Mouse (Mus musculus) lung, embryonic 14.5 days (tissue): ENCODE measurements around the gene 4833439L19Rik. TPM values are rescaled to one million over a fixed set of nuclear protein-coding genes. Genes with fewer than 3 reads are reported as not detected.

Experiments
- ATAC-seq: fragments of 200-750 bp; cut with Nextera tagmentation; 2 replicates; pipeline ENCODE4 v1.8.0; 2017; ENCODE audit warnings: mild to moderate bottlenecking, moderate TSS enrichment, moderate library complexity; ENCODE audit not compliant: insufficient read depth
- DNase-seq: peaks from one replicate; pipeline ENCODE4 v3.0.0-alpha.2; 2015
- H3K27ac ChIP-seq: fragments of 300-500 bp; sonication (generic); 2 replicates; pipeline ENCODE4 v1.5.1; 2014; ENCODE audit warnings: low read depth, mild to moderate bottlenecking, moderate library complexity
- H3K27me3 ChIP-seq: fragments of 300-500 bp; sonication (generic); 2 replicates; pipeline ENCODE4 v1.6.1; 2014; ENCODE audit warnings: low read length, control low read depth; ENCODE audit not compliant: insufficient read depth
- H3K36me3 ChIP-seq: fragments of 300-500 bp; sonication (generic); 2 replicates; pipeline ENCODE4 v1.6.1; 2014; ENCODE audit warnings: control low read depth; ENCODE audit not compliant: insufficient read depth
- H3K4me1 ChIP-seq: fragments of 300-500 bp; sonication (generic); 2 replicates; pipeline ENCODE4 v1.6.1; 2014; ENCODE audit warnings: antibody characterized with exemption, control low read depth; ENCODE audit not compliant: insufficient read depth
- H3K4me2 ChIP-seq: fragments of 300-500 bp; sonication (generic); 2 replicates; pipeline ENCODE4 v1.6.1; 2014; ENCODE audit warnings: mild to moderate bottlenecking
- H3K4me3 ChIP-seq: fragments of 300-500 bp; sonication (generic); 2 replicates; pipeline ENCODE4 v1.5.1; 2014; ENCODE audit warnings: low read depth, low read length
- H3K9ac ChIP-seq: fragments of 300-500 bp; sonication (generic); 2 replicates; pipeline ENCODE4 v1.6.1; 2014
- H3K9me3 ChIP-seq: fragments of 300-500 bp; sonication (generic); 2 replicates; pipeline ENCODE4 v1.6.1; 2016; ENCODE audit warnings: low read depth, low read length, control low read depth
- CTCF ChIP-seq: IDR thresholded peaks from 2 replicates; pipeline ENCODE4 v1.5.1; 2016; ENCODE audit warnings: antibody characterized with exemption, low read depth
- WGBS: fragments of 180-500 bp; shearing (Covaris S2); extraction: QIAGEN DNeasy Blood & Tissue Kit; methylation state at CpG from one replicate; pipeline ENCODE4 v1.1.7; 2014; 5-methylcytosine and 5-hydroxymethylcytosine counted together
- microRNA-seq: library from miRNA; unstranded; fragments of <30 nt; microRNA quantifications from one replicate; pipeline ENCODE4, GENCODE M21; 2016; ENCODE audit warnings: borderline number of aligned reads
- polyA plus RNA-seq: library from polyadenylated mRNA; unstranded; fragments of >200 nt; fragmentation: Nextera tagmentation; extraction: Ambion mirVana; gene quantifications from 2 replicates; pipeline ENCODE4 v1.2.1, GENCODE M21; 2014

4833439L19Rik gene
- polyA plus RNA-seq, 1 experiment from 2014 or later, result 137 TPM

DNA sequence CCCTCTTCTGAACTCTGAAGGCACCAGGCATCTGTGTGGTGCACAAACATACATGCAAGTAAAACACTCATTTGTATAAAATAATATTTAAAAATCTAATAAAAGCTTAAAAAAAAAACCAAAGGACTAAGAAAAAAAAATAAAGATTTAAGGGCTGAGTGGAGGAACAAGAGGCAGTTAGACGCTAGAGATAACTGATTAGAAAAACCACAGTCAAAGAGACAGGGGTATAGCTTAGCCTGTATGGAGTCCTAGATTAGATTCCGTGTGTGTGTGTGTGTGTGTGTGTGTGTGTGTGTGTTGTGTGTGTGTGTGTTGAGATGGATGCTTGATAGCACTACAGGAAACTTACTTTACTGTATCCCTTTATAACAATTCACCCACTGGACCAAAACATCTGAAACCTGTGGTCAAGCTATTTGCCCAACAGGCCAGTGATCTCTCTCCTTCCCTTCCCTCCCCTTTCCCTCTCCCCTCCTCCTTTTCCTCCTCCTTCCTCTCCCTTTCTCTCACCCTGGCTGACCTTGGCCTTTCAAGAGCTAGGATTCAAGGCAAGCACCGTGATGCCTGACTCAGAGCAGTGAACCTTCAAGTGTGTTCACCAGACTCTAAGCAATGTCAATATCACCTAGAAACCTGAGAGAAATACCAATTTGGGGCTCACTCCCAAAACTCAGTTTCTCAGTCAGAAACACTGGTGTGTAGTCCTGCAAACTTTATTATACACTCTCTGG, 63.1 kb downstream of the 4833439L19Rik start:
- TF ChIP-seq CTCF, result no peak

DNA sequence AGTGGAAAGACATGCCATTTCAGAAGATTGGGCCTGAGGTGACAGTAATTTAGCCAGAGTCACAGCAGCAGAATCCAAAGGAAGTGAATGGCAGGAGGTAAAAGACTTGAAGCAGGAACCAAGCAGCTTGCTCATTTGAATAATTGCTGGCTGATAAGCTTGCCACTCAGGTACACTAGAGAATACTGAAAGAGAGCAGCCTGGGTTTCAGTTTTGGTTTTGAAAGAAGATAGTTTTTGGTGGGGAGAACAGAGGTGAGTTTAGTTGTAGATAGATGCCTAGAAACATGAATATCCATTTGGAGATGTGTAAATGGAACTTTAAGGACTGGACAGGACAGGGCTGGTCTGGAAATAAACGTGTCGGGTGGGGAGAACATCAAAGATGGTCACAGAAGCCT, 63.9 kb downstream of the 4833439L19Rik start:
- DNase-seq (no peak), ATAC-seq (no peak)
- peaks cover 7% of the 10 kb centered on the region; the same call in 1 of the 2 replicates for H3K4me1 ChIP-seq
- H3K9ac ChIP-seq, result no peak overlapping the region
- WGBS, result 48% methylated on average over 2 of the region's 2 CpGs
- no peak overlapping the region for H3K27ac ChIP-seq
- no peak overlapping the region for H3K4me2 ChIP-seq
- no peak for TF ChIP-seq CTCF
- no peak overlapping the region for H3K4me3 ChIP-seq
- no peaks in the 10 kb centered on the region for H3K27me3 ChIP-seq
- no peaks in the 10 kb centered on the region for H3K9me3 ChIP-seq
- H3K36me3 ChIP-seq, result no peaks in the 10 kb centered on the region

More for the DNA sequence above, 63.1 kb downstream of the 4833439L19Rik start:
- Histone ChIP-seq H3K4me3 (no peak overlapping the region), H3K4me1 (peaks cover 7% of the 10 kb centered on the region; the same call in 1 of the 2 replicates), H3K27ac (no peak overlapping the region), H3K9me3 (no peaks in the 10 kb centered on the region), H3K4me2 (no peak overlapping the region), H3K27me3 (no peaks in the 10 kb centered on the region), H3K36me3 (no peaks in the 10 kb centered on the region), H3K9ac (no peak overlapping the region)
- WGBS, result 43% methylated on average over 3 of the region's 3 CpGs
- ATAC-seq (no peak), DNase-seq (no peak)

Small RNAs within 50 kb of the gene (microRNA-seq; reads per million reads assigned to microRNA genes)
- gene Gm24195, result not detected

Other genes starting within 250 kb of the 4833439L19Rik start
- gene Cplx2, start 194.1 kb downstream of the 4833439L19Rik start, polyA plus RNA-seq, result 12.2 TPM in 2 replicates
- 152 and 155 TPM in 2 replicates for gene Thoc3, start 96.6 kb downstream of the 4833439L19Rik start, polyA plus RNA-seq
- gene Simc1, start 61.7 kb downstream of the 4833439L19Rik start, polyA plus RNA-seq, result 15.0 and 16.3 TPM in 2 replicates
- 23.8 and 28.2 TPM in 2 replicates for gene Arl10, start 9.6 kb upstream of the 4833439L19Rik start, polyA plus RNA-seq
- gene Nop16, start 24.7 kb upstream of the 4833439L19Rik start, polyA plus RNA-seq, result 70.2 and 84.2 TPM in 2 replicates
- 167 and 171 TPM in 2 replicates for gene Higd2a, start 24.8 kb upstream of the 4833439L19Rik start, polyA plus RNA-seq
- gene Cltb, start 45.9 kb upstream of the 4833439L19Rik start, polyA plus RNA-seq, result 32.2 and 34.1 TPM in 2 replicates
- 103 and 106 TPM in 2 replicates for gene Faf2, start 56.3 kb upstream of the 4833439L19Rik start, polyA plus RNA-seq
- 59.9 and 63.4 TPM in 2 replicates for gene Rnf44, start 128.5 kb upstream of the 4833439L19Rik start, polyA plus RNA-seq
- gene Cdhr2, start 136.0 kb upstream of the 4833439L19Rik start, polyA plus RNA-seq, result 0.04 TPM in 1 of 2 replicates, not detected in the other
- gene Gprin1, start 184.4 kb upstream of the 4833439L19Rik start, polyA plus RNA-seq, result 0.34 and 0.53 TPM in 2 replicates
- gene Sncb, start 201.2 kb upstream of the 4833439L19Rik start, polyA plus RNA-seq, result not detected in 2 replicates
- gene Eif4e1b, start 218.6 kb upstream of the 4833439L19Rik start, polyA plus RNA-seq, result not detected in 2 replicates
- gene Tspan17, start 223.9 kb upstream of the 4833439L19Rik start, polyA plus RNA-seq, result 6.5 and 8.7 TPM in 2 replicates